Mouse (Mus musculus): ENCODE data around the gene Il21r. TPM values are rescaled to one million over a fixed set of nuclear protein-coding genes. Genes with fewer than 3 reads are reported as not detected.

The Il21r gene
- total and polyA plus RNA-seq, 3 experiments, result 103 to 252 (median 142) TPM

- no peaks in the 10 kb centered on the region for H3K79me2 ChIP-seq (replicated peaks; ENCODE audit: control insufficient read depth, extremely low read depth, insufficient read depth, poor library complexity, severe bottlenecking)
- H3K27me3 ChIP-seq (replicated peaks), result no peaks in the 10 kb centered on the region
- in situ Hi-C loops (cut with MboI; ENCODE audit: low pct_ligation_motif_present, low pct_unique_long_range_greater_than_20kb, low sequenced_read_pairs), result no loop called here
- DNase-seq (ENCODE audit: extremely low read depth), result peak; percentile 77
- H3K27ac ChIP-seq (ENCODE audit: insufficient read depth, low read depth), result no peak overlapping the region
- peak overlapping the region; percentile 46 for H3K4me2 ChIP-seq (ENCODE audit: insufficient read depth, low read depth, poor library complexity, severe bottlenecking)
- peaks cover 10 to 20% of the 10 kb centered on the region in 2 experiments for H3K36me3 ChIP-seq (replicated peaks in 1 of 2; ENCODE audit: control insufficient read depth in 1 of 2, insufficient read depth in 1 of 2, low read length in 1 of 2)
- H3K9me3 ChIP-seq (replicated peaks; ENCODE audit: low read length), result peaks cover 2% of the 10 kb centered on the region
- peak overlapping the region; percentile 20; the same call in 1 of the 2 replicates for H3K9ac ChIP-seq (ENCODE audit: insufficient read depth, low read depth)
- dilution Hi-C loops (cut with MboI; ENCODE audit: extremely low pct_ligation_motif_present, extremely low pct_unique_long_range_greater_than_20kb, low sequenced_read_pairs), result no loop called here
- H3K4me1 ChIP-seq (ENCODE audit: control insufficient read depth in 1 of 2, insufficient read depth in 2 of 2), result peaks cover 32 to 58% of the 10 kb centered on the region in 2 experiments
- TF ChIP-seq GABPA (IDR thresholded peaks at IDR 0.05; ENCODE audit: insufficient replicate concordance, low read depth, low read length) (no peak), EP300 (IDR thresholded peaks at IDR 0.05; ENCODE audit: low read length) (no peak), MEF2A (IDR thresholded peaks at IDR 0.05; ENCODE audit: borderline replicate concordance, low read depth, low read length) (no peak; the same call in 1 of the 2 replicates), HCFC1 (IDR thresholded peaks at IDR 0.05; ENCODE audit: low read depth, low read length) (no peak), RCOR1 (conservative IDR thresholded peaks at IDR 0.05; ENCODE audit: low read depth, low read length) (0 out of 2 replicates have a peak, but pooled peaks have one; percentile 0), E2F4 (IDR thresholded peaks at IDR 0.05; ENCODE audit: insufficient replicate concordance, low read depth, low read length) (no peak), CHD2 (IDR thresholded peaks at IDR 0.05; ENCODE audit: low read length) (no peak), CTCF (conservative IDR thresholded peaks at IDR 0.05 in 1 of 2, IDR thresholded peaks at IDR 0.05 in 1 of 2; ENCODE audit: low read depth in 2 of 2, low read length in 2 of 2) (peak; percentile 66 to 93), TCF12 (IDR thresholded peaks at IDR 0.05; ENCODE audit: low read depth, low read length) (no peak), MAZ (IDR thresholded peaks at IDR 0.05; ENCODE audit: low read depth, low read length) (no peak), NRF1 (IDR thresholded peaks at IDR 0.05; ENCODE audit: low read depth, low read length) (peak; percentile 26; the same call in 1 of the 2 replicates), BHLHE40 (IDR thresholded peaks at IDR 0.05; ENCODE audit: low read depth, low read length) (peak; percentile 77), MXI1 (IDR thresholded peaks at IDR 0.05; ENCODE audit: low read depth, low read length) (no peak), ZKSCAN1 (IDR thresholded peaks at IDR 0.05; ENCODE audit: borderline replicate concordance, low read depth, low read length) (no peak), USF1 (IDR thresholded peaks at IDR 0.05; ENCODE audit: low read depth, low read length) (no peak), MAX (IDR thresholded peaks at IDR 0.05; ENCODE audit: low read length) (no peak; the same call in 1 of the 2 replicates), CHD1 (IDR thresholded peaks at IDR 0.05; ENCODE audit: low read depth, low read length) (no peak), PAX5 (IDR thresholded peaks at IDR 0.05; ENCODE audit: low read length) (no peak), MAFK (IDR thresholded peaks at IDR 0.05; ENCODE audit: insufficient replicate concordance, low read length) (no peak), NELFE (IDR thresholded peaks at IDR 0.05; ENCODE audit: low read depth, low read length) (no peak), ELF1 (IDR thresholded peaks at IDR 0.05; ENCODE audit: low read depth, low read length) (no peak), POLR2A (IDR thresholded peaks at IDR 0.05; ENCODE audit: low read depth, low read length) (0 out of 2 replicates have a peak, but pooled peaks have one; percentile 11), KAT2A (IDR thresholded peaks at IDR 0.05; ENCODE audit: insufficient replicate concordance, low read length) (no peak), TBP (conservative IDR thresholded peaks at IDR 0.05; ENCODE audit: low read depth, low read length) (no peak), JUN (IDR thresholded peaks at IDR 0.05; ENCODE audit: insufficient read depth, low read depth, low read length) (no peak), ETS1 (conservative IDR thresholded peaks at IDR 0.05; ENCODE audit: low read depth, low read length) (no peak), MYC (IDR thresholded peaks at IDR 0.05; ENCODE audit: low read depth, low read length) (0 out of 2 replicates have a peak, but pooled peaks have one; percentile 10), ZNF384 (IDR thresholded peaks at IDR 0.05; ENCODE audit: low read depth, low read length) (no peak), ZC3H11A (IDR thresholded peaks at IDR 0.05; ENCODE audit: low read depth, low read length) (peak; percentile 69), USF2 (conservative IDR thresholded peaks at IDR 0.05; ENCODE audit: low read depth, low read length) (no peak), POLR2AphosphoS2 (IDR thresholded peaks at IDR 0.05; ENCODE audit: low read depth, low read length) (no peak), SMC3 (IDR thresholded peaks at IDR 0.05; ENCODE audit: low read depth, low read length) (peak; percentile 93), IRF4 (IDR thresholded peaks at IDR 0.05; ENCODE audit: low read depth, low read length) (peak; percentile 16; the same call in 1 of the 2 replicates), SIN3A (IDR thresholded peaks at IDR 0.05; ENCODE audit: low read length) (no peak; the same call in 1 of the 2 replicates), JUND (conservative IDR thresholded peaks at IDR 0.05; ENCODE audit: low read depth, low read length) (no peak), UBTF (IDR thresholded peaks at IDR 0.05; ENCODE audit: low read depth, low read length) (peak; percentile 35; the same call in 1 of the 2 replicates), RAD21 (IDR thresholded peaks at IDR 0.05; ENCODE audit: low read depth, low read length) (peak; percentile 87), ZMIZ1 (IDR thresholded peaks at IDR 0.05; ENCODE audit: low read depth, low read length) (no peak)
- H3K4me3 ChIP-seq (replicated peaks in 1 of 3; ENCODE audit: low read depth in 2 of 3, low read length in 2 of 3, poor library complexity in 1 of 3), result peak overlapping the region; percentile 37 to 58 (median 37)
These were observed 21.9 kb upstream of the Il21r start for GRCm38 (mm10) chr7:125581317-125581672.
